Mouse (Mus musculus) neural tube, embryonic 14.5 days (tissue): ENCODE results near the gene Aco1. TPM values are rescaled to one million over a fixed set of nuclear protein-coding genes. Genes with fewer than 3 reads are reported as not detected.

Source experiments
- ATAC-seq: fragments of 200-750 bp; cut with Nextera tagmentation; 2 replicates; pipeline ENCODE4 v1.8.0; 2017; ENCODE audit warnings: low read depth, mild to moderate bottlenecking, moderate TSS enrichment, moderate library complexity
- H3K27ac ChIP-seq: fragments of 300-500 bp; sonication (generic); 2 replicates; pipeline ENCODE4 v1.5.1; 2014; ENCODE audit warnings: low read depth, mild to moderate bottlenecking, control low read depth, low read length, moderate library complexity, mixed read lengths
- H3K27me3 ChIP-seq: fragments of 300-500 bp; sonication (generic); 2 replicates; pipeline ENCODE4 v1.6.1; 2014; ENCODE audit warnings: low read length; ENCODE audit not compliant: control insufficient read depth, insufficient read depth
- H3K36me3 ChIP-seq: fragments of 300-500 bp; sonication (generic); 2 replicates; pipeline ENCODE4 v1.6.1; 2014; ENCODE audit warnings: low read length, mixed read lengths; ENCODE audit not compliant: control insufficient read depth, insufficient read depth
- H3K4me1 ChIP-seq: fragments of 300-500 bp; sonication (generic); 2 replicates; pipeline ENCODE4 v1.6.1; 2014; ENCODE audit warnings: low read length; ENCODE audit not compliant: control insufficient read depth, insufficient read depth
- H3K4me2 ChIP-seq: fragments of 300-500 bp; sonication (generic); 2 replicates; pipeline ENCODE4 v1.6.1; 2014; ENCODE audit warnings: mild to moderate bottlenecking, low read depth, low read length, control low read depth
- H3K4me3 ChIP-seq: fragments of 300-500 bp; sonication (generic); 2 replicates; pipeline ENCODE4 v1.5.1; 2014; ENCODE audit warnings: low read depth, low read length, control low read depth, mixed read lengths
- H3K9ac ChIP-seq: fragments of 300-500 bp; sonication (generic); replicated peaks from 2 replicates; pipeline ENCODE4 v1.6.1; 2014; ENCODE audit warnings: low read depth, mild to moderate bottlenecking, control low read depth, low read length, mixed read lengths
- H3K9me3 ChIP-seq: fragments of 300-500 bp; sonication (generic); 2 replicates; pipeline ENCODE4 v1.6.1; 2016; ENCODE audit warnings: low read length; ENCODE audit not compliant: control insufficient read depth
- WGBS: fragments of 180-500 bp; shearing (Covaris S2); extraction: QIAGEN DNeasy Blood & Tissue Kit; methylation state at CpG from one replicate; pipeline ENCODE4 v1.1.7; 2014; 5-methylcytosine and 5-hydroxymethylcytosine counted together
- polyA plus RNA-seq: library from polyadenylated mRNA; unstranded; fragments of >200 nt; fragmentation: Nextera tagmentation; extraction: Ambion mirVana; gene quantifications from 2 replicates; pipeline ENCODE4 v1.2.1, GENCODE M21; 2014

Gene Aco1
- polyA plus RNA-seq, 1 experiment from 2014 or later = 41.8 TPM

DNA sequence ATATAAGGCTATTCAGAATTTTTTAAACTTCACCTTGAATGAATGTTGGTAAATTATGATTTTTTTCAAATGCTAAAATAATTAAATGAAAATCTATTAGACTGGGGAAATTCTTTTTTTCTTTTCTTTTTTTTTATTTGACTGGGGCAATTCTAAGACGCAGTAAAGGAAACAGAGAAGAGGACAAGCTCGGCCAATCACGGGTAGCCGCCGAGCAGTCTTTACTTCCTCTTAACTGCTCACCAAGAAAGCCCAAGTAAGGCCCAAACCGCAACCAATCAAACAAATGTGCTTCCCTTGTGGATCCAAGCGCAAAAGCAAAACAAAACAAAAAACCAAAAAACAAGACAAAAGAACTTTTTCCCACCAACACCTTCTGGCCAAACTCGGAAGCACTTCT is 101.2 kb downstream of the Aco1 start:
- WGBS = 85% methylated on average over 8 of the region's 8 CpGs
- H3K9ac ChIP-seq = no peak overlapping the region
- H3K9me3 ChIP-seq = no peaks in the 10 kb centered on the region
- no peaks in the 10 kb centered on the region for H3K36me3 ChIP-seq
- no peak overlapping the region for H3K4me2 ChIP-seq
- no peaks in the 10 kb centered on the region for H3K27me3 ChIP-seq
- peaks cover 2% of the 10 kb centered on the region; the same call in 1 of the 2 replicates for H3K4me1 ChIP-seq
- H3K4me3 ChIP-seq = no peak overlapping the region
- no peak overlapping the region for H3K27ac ChIP-seq
- no peak for ATAC-seq

Other genes with a start within 250 kb of the Aco1 start
- 3.3 and 3.7 TPM in 2 replicates for gene Ddx58, start 96.7 kb downstream of the Aco1 start, polyA plus RNA-seq
- 13.0 TPM in 2 replicates for gene Smim27, start 126.5 kb downstream of the Aco1 start, polyA plus RNA-seq
- gene Topors, start 126.8 kb downstream of the Aco1 start, polyA plus RNA-seq = 30.7 and 36.9 TPM in 2 replicates
- 336 and 381 TPM in 2 replicates for gene Ndufb6, start 136.3 kb downstream of the Aco1 start, polyA plus RNA-seq